Mouse (Mus musculus) G1E (cell line): Measurements from ENCODE around the gene 2810459M11Rik.
"Not testable (repeated sequence)": the region's sequence is repeated elsewhere in the genome, so short reads cannot be mapped to it uniquely, and the experiment has no call there.

Source experiments
- CTCF ChIP-seq: IDR thresholded peaks from 2 replicates; pipeline ENCODE4 v1.5.1; 2012; ENCODE audit warnings: low read depth, low read length, inconsistent platforms, mixed read lengths
- GATA1 ChIP-seq: IDR thresholded peaks from 2 replicates; pipeline ENCODE4 v1.6.1; 2012; ENCODE audit warnings: borderline replicate concordance, low read length, inconsistent platforms, mixed read lengths
- TAL1 ChIP-seq: conservative IDR thresholded peaks from 2 replicates; pipeline ENCODE4 v1.6.1; 2012; ENCODE audit warnings: low read depth, low read length, inconsistent platforms, mixed read lengths

GRCm38 (mm10) chr1:86015758-86016157 is 29.9 kb upstream of the 2810459M11Rik start:
- TF ChIP-seq GATA1, CTCF, TAL1: not testable (repeated sequence)
